Mouse (Mus musculus) MEL (cell line): ENCODE results near the gene Pom121. TPM values are rescaled to one million over a fixed set of nuclear protein-coding genes. Genes with fewer than 3 reads are reported as not detected.

ENCODE experiments used
- DNase-seq: peaks from one replicate; pipeline ENCODE4 v3.0.0; 2011; ENCODE audit warnings: low read depth, low spot score
- H3K27ac ChIP-seq: 2 replicates; pipeline ENCODE4 v1.5.1; 2012; ENCODE audit warnings: low read depth, mild to moderate bottlenecking, control low read depth, low read length, moderate library complexity; ENCODE audit not compliant: control insufficient read depth
- H3K27me3 ChIP-seq, 2 experiments: fragments of 150-350 bp in 1 of 2; sonication (generic) in 1 of 2; 2 replicates each; pipeline ENCODE4 v1.6.1; 2012; ENCODE audit warnings: low read length in 2 of 2, mild to moderate bottlenecking in 2 of 2, improper control_type of control experiment in 1 of 2, moderate library complexity in 1 of 2; ENCODE audit not compliant: insufficient read depth in 2 of 2, control insufficient read depth in 1 of 2
- H3K36me3 ChIP-seq, 2 experiments: 2 replicates each; pipeline ENCODE4 v1.6.1; 2012 to 2014; ENCODE audit warnings: low read length in 2 of 2, improper control_type of control experiment in 1 of 2, inconsistent platforms in 1 of 2, mild to moderate bottlenecking in 1 of 2; ENCODE audit not compliant: insufficient read depth in 2 of 2, control insufficient read depth in 1 of 2
- H3K4me1 ChIP-seq, 2 experiments: fragments of 150-350 bp in 1 of 2; sonication (generic) in 1 of 2; 2 replicates each; pipeline ENCODE4 v1.6.1; 2012; ENCODE audit warnings: low read length in 2 of 2, improper control_type of control experiment in 1 of 2, mild to moderate bottlenecking in 1 of 2; ENCODE audit not compliant: insufficient read depth in 2 of 2, control insufficient read depth in 1 of 2
- H3K4me3 ChIP-seq, 2 experiments: fragments of 150-350 bp in 1 of 2; sonication (generic) in 1 of 2; 2 replicates each; pipeline ENCODE4 v1.5.1; 2012; ENCODE audit warnings: low read depth in 2 of 2, low read length in 2 of 2, mild to moderate bottlenecking in 2 of 2, moderate library complexity in 2 of 2, control low read depth in 1 of 2, improper control_type of control experiment in 1 of 2; ENCODE audit not compliant: control insufficient read depth in 1 of 2, insufficient read depth in 1 of 2
- H3K79me2 ChIP-seq: 2 replicates; pipeline ENCODE4 v1.6.1; 2012; ENCODE audit warnings: mild to moderate bottlenecking, low read length, moderate library complexity; ENCODE audit not compliant: control insufficient read depth, poor library complexity, insufficient read depth
- H3K9ac ChIP-seq: 2 replicates; pipeline ENCODE4 v1.6.1; 2012; ENCODE audit warnings: low read depth, mild to moderate bottlenecking, control low read depth, low read length, moderate library complexity; ENCODE audit not compliant: control insufficient read depth, poor library complexity, severe bottlenecking
- H3K9me3 ChIP-seq: fragments of 150-350 bp; sonication (generic); replicated peaks from 2 replicates; pipeline ENCODE4 v1.6.1; 2012; ENCODE audit warnings: mild to moderate bottlenecking, low read length, improper control_type of control experiment, moderate library complexity; ENCODE audit not compliant: insufficient read depth
- BHLHE40 ChIP-seq: IDR thresholded peaks from 2 replicates; pipeline ENCODE4 v1.6.1; 2012; ENCODE audit warnings: low read depth, mild to moderate bottlenecking, inconsistent platforms, low read length, improper control_type of control experiment, borderline replicate concordance
- CHD1 ChIP-seq: IDR thresholded peaks from 2 replicates; pipeline ENCODE4 v1.6.1; 2012; ENCODE audit warnings: low read depth, mild to moderate bottlenecking, inconsistent platforms, low read length, improper control_type of control experiment
- CHD2 ChIP-seq: IDR thresholded peaks from 2 replicates; pipeline ENCODE4 v1.6.1; 2011; ENCODE audit warnings: low read length, improper control_type of control experiment
- CTCF ChIP-seq, 3 experiments: IDR thresholded peaks in 2 of 3; conservative IDR thresholded peaks in 1 of 3; 2 replicates each; pipeline ENCODE4 v1.5.1; 2011 to 2012; ENCODE audit warnings: low read length in 3 of 3, low read depth in 2 of 3, mild to moderate bottlenecking in 2 of 3, improper control_type of control experiment in 1 of 3, inconsistent platforms in 1 of 3, mixed read lengths in 1 of 3, moderate library complexity in 1 of 3; ENCODE audit not compliant: control insufficient read depth in 1 of 3, insufficient read depth in 1 of 3, poor library complexity in 1 of 3, severe bottlenecking in 1 of 3
- ELF1 ChIP-seq: IDR thresholded peaks from 2 replicates; pipeline ENCODE4 v1.6.1; 2014; ENCODE audit warnings: low read depth, mild to moderate bottlenecking, inconsistent platforms, low read length, improper control_type of control experiment, moderate library complexity
- ETS1 ChIP-seq: IDR thresholded peaks from 2 replicates; pipeline ENCODE4 v1.6.1; 2012; ENCODE audit warnings: low read depth, mild to moderate bottlenecking, inconsistent platforms, low read length, improper control_type of control experiment, moderate library complexity
- GABPA ChIP-seq: IDR thresholded peaks from 2 replicates; pipeline ENCODE4 v1.6.1; 2012; ENCODE audit warnings: low read depth, mild to moderate bottlenecking, inconsistent platforms, low read length, improper control_type of control experiment, moderate library complexity
- GATA1 ChIP-seq: IDR thresholded peaks from 2 replicates; pipeline ENCODE4 v1.6.1; 2011; ENCODE audit warnings: low read depth, low read length, improper control_type of control experiment
- HCFC1 ChIP-seq: IDR thresholded peaks from 2 replicates; pipeline ENCODE4 v1.6.1; 2012; ENCODE audit warnings: low read depth, mild to moderate bottlenecking, inconsistent platforms, low read length, improper control_type of control experiment, moderate library complexity
- JUND ChIP-seq: IDR thresholded peaks from 2 replicates; pipeline ENCODE4 v1.6.1; 2011; ENCODE audit warnings: low read depth, mild to moderate bottlenecking, improper control_type of control experiment, low read length
- KAT2A ChIP-seq: conservative IDR thresholded peaks from 2 replicates; pipeline ENCODE4 v1.6.1; 2012; ENCODE audit warnings: low read depth, low read length, improper control_type of control experiment, inconsistent platforms
- MAX ChIP-seq: IDR thresholded peaks from 2 replicates; pipeline ENCODE4 v1.6.1; 2011; ENCODE audit warnings: low read length, improper control_type of control experiment
- MEF2A ChIP-seq: IDR thresholded peaks from 2 replicates; pipeline ENCODE4 v1.6.1; 2014; ENCODE audit warnings: low read depth, mild to moderate bottlenecking, inconsistent platforms, low read length, improper control_type of control experiment; ENCODE audit not compliant: poor library complexity, insufficient replicate concordance, severe bottlenecking; ENCODE audit errors: extremely low read depth
- MXI1 ChIP-seq: IDR thresholded peaks from 2 replicates; pipeline ENCODE4 v1.6.1; 2011; ENCODE audit warnings: mild to moderate bottlenecking, low read depth, low read length, improper control_type of control experiment
- NELFE ChIP-seq: IDR thresholded peaks from 2 replicates; pipeline ENCODE4 v1.6.1; 2011; ENCODE audit warnings: low read depth, low read length, improper control_type of control experiment
- SIN3A ChIP-seq: IDR thresholded peaks from 2 replicates; pipeline ENCODE4 v1.6.1; 2012; ENCODE audit warnings: low read length, improper control_type of control experiment, inconsistent platforms
- SMC3 ChIP-seq: IDR thresholded peaks from 2 replicates; pipeline ENCODE4 v1.6.1; 2011; ENCODE audit warnings: low read depth, low read length, improper control_type of control experiment
- USF1 ChIP-seq: IDR thresholded peaks from 2 replicates; pipeline ENCODE4 v1.6.1; 2014; ENCODE audit warnings: low read depth, mild to moderate bottlenecking, inconsistent platforms, low read length, improper control_type of control experiment, moderate library complexity
- USF2 ChIP-seq, 2 experiments: IDR thresholded peaks; 2 replicates each; pipeline ENCODE4 v1.6.1; 2011 to 2012; ENCODE audit warnings: improper control_type of control experiment in 2 of 2, low read length in 2 of 2, borderline replicate concordance in 1 of 2, inconsistent platforms in 1 of 2, low read depth in 1 of 2, mild to moderate bottlenecking in 1 of 2; ENCODE audit not compliant: insufficient read depth in 1 of 2
- ZC3H11A ChIP-seq: IDR thresholded peaks from 2 replicates; pipeline ENCODE4 v1.6.1; 2012; ENCODE audit warnings: low read depth, mild to moderate bottlenecking, inconsistent platforms, low read length, improper control_type of control experiment
- ZKSCAN1 ChIP-seq: IDR thresholded peaks from 2 replicates; pipeline ENCODE4 v1.6.1; 2012; ENCODE audit warnings: low read depth, mild to moderate bottlenecking, inconsistent platforms, low read length, improper control_type of control experiment, moderate library complexity
- polyA plus RNA-seq, 2 experiments: library from polyadenylated mRNA; stranded (reverse) in 1 of 2; unstranded in 1 of 2; fragments of >175 nt in 1 of 2; fragments of >200 nt in 1 of 2; gene quantifications; 2 replicates each; pipeline versions ENCODE4 v1.2.1 to v1.2.4; 2012; ENCODE audit warnings: low replicate concordance in 2 of 2, low read depth in 1 of 2; ENCODE audit not compliant: insufficient read length in 2 of 2, insufficient read depth in 1 of 2, missing spikeins in 1 of 2
- total RNA-seq: library from RNA; depleted of rRNA; stranded (reverse); fragments of 300-350 nt; gene quantifications from 2 replicates; pipeline ENCODE4 v1.2.3, GENCODE M21; 2012; rRNA removed

The Pom121 gene
- total and polyA plus RNA-seq, 3 experiments, result 10.2 to 81.1 (median 51.8) TPM

DNA sequence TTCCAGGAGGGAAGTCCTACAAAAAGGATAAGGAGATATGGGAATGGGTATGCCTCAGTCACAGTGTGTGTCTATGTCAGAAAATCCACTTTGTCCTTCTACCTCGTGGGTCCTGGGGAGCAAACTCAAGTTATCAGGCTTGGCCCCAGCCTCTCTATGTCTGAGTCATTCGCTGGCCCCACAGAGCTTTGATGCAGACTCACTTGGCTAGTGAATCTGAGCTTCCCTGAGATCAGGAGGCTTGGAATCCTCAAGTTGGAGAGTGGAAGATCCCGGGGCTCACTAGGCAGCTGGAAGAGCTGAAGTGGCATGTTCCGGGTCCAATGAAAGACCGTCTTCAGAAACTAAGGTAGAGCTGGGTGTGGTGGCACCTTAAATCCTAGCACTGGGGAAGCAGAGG, 64.1 kb downstream of the Pom121 start:
- H3K9ac ChIP-seq, result no peak overlapping the region
- no peak for DNase-seq
- no peaks in the 10 kb centered on the region for H3K36me3 ChIP-seq

DNA sequence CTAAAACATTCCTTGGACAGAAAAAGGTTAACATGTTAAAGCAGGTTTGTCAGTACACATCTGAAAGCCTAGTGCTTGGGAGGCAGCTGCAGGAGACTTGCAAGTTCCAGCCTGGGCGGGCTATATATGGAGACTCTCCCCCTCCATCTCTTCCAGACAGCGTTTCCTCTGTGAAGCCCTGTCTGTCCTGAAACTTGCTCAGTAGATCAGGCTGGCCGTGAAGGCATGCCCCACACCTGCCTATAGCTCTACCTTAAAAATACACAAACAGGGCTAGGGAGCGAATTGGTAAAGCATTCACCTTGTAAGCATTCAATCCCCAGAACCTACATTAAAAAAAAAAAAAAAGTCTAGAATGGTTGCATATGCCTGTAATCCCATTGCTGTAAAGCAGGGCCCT, 64.9 kb downstream of the Pom121 start:
- H3K27ac ChIP-seq, result no peak overlapping the region
- H3K4me1 ChIP-seq, result no peaks in the 10 kb centered on the region
- no peak overlapping the region for H3K4me3 ChIP-seq
- no peaks in the 10 kb centered on the region for H3K9me3 ChIP-seq
- H3K79me2 ChIP-seq, result no peaks in the 10 kb centered on the region
- DNase-seq, result no peak
- H3K36me3 ChIP-seq, result no peaks in the 10 kb centered on the region
- no peak overlapping the region for H3K9ac ChIP-seq
- peaks cover 14 to 26% of the 10 kb centered on the region in 2 experiments for H3K27me3 ChIP-seq
- TF ChIP-seq ELF1 (no peak), SIN3A (no peak), NELFE (no peak), CHD2 (no peak), GABPA (no peak)
- TF ChIP-seq, all 39 proteins: peak for 0

More for the DNA sequence above, 64.1 kb downstream of the Pom121 start:
- H3K4me3 ChIP-seq, result no peak overlapping the region
- H3K27ac ChIP-seq, result no peak overlapping the region
- peaks cover 20 to 24% of the 10 kb centered on the region in 2 experiments for H3K27me3 ChIP-seq
- no peaks in the 10 kb centered on the region for H3K4me1 ChIP-seq
- H3K79me2 ChIP-seq, result no peaks in the 10 kb centered on the region
- H3K9me3 ChIP-seq, result no peaks in the 10 kb centered on the region
- TF ChIP-seq USF1 (no peak), MXI1 (no peak), CTCF (IDR thresholded peaks at IDR 0.05 in 2 of 3, conservative IDR thresholded peaks at IDR 0.05 in 1 of 3; ENCODE audit: control insufficient read depth in 1 of 3, insufficient read depth in 1 of 3, low read depth in 2 of 3, low read length in 3 of 3, poor library complexity in 1 of 3, severe bottlenecking in 1 of 3) (no peak), MEF2A (no peak), BHLHE40 (no peak), HCFC1 (no peak), ETS1 (no peak), KAT2A (no peak), GATA1 (no peak), ZKSCAN1 (no peak), USF2 (IDR thresholded peaks at IDR 0.05; ENCODE audit: borderline replicate concordance in 1 of 2, insufficient read depth in 1 of 2, low read depth in 1 of 2, low read length in 2 of 2) (no peak), MAX (no peak), SIN3A (no peak), SMC3 (no peak), GABPA (no peak), JUND (no peak), ZC3H11A (no peak), CHD1 (no peak)

Other genes with a start within 250 kb of the Pom121 start
- 19.3 and 20.5 TPM in 2 replicates for gene Tbl2, start 244.9 kb downstream of the Pom121 start, total RNA-seq
- gene Tbl2, start 244.9 kb downstream of the Pom121 start, polyA plus RNA-seq, result 10 to 100 TPM in 1 of 2 experiments, not detected in 1; 30.3 TPM
- 44.6 and 45.1 TPM in 2 replicates for gene Bcl7b, start 226.3 kb downstream of the Pom121 start, total RNA-seq
- 10 to 100 TPM in 1 of 2 experiments, not detected in 1; 76.0 TPM for gene Bcl7b, start 226.3 kb downstream of the Pom121 start, polyA plus RNA-seq
- gene Baz1b, start 207.3 kb downstream of the Pom121 start, total RNA-seq, result 69.1 and 72.9 TPM in 2 replicates
- gene Baz1b, start 207.3 kb downstream of the Pom121 start, polyA plus RNA-seq, result 10 to 100 TPM; 44.5 to 81.5 TPM
- 5.7 and 9.8 TPM in 2 replicates for gene Fzd9, start 143.3 kb downstream of the Pom121 start, total RNA-seq
- gene Fzd9, start 143.3 kb downstream of the Pom121 start, polyA plus RNA-seq, result 1 to 10 TPM in 1 of 2 experiments, not detected in 1; 6.2 TPM
- gene Fkbp6, start 44.5 kb downstream of the Pom121 start, total RNA-seq, result 0.19 TPM in 1 of 2 replicates, not detected in the other
- gene Fkbp6, start 44.5 kb downstream of the Pom121 start, polyA plus RNA-seq, result under 1 TPM in 1 of 2 experiments, not detected in 1; 0.10 TPM
- gene Trim50, start 41.3 kb downstream of the Pom121 start, total RNA-seq, result not detected in 2 replicates
- not detected for gene Trim50, start 41.3 kb downstream of the Pom121 start, polyA plus RNA-seq
- gene Nsun5, start 24.6 kb downstream of the Pom121 start, total RNA-seq, result 70.8 and 90.0 TPM in 2 replicates
- 100 to 1,000 TPM in 1 of 2 experiments, 10 to 100 TPM in 1; 97.5 to 178 TPM for gene Nsun5, start 24.6 kb downstream of the Pom121 start, polyA plus RNA-seq
- gene Hip1, start 150.6 kb upstream of the Pom121 start, total RNA-seq, result 0.23 and 0.26 TPM in 2 replicates
- gene Hip1, start 150.6 kb upstream of the Pom121 start, polyA plus RNA-seq, result under 1 TPM in 1 of 2 experiments, not detected in 1; 0.75 TPM
- gene Ccl26, start 169.0 kb upstream of the Pom121 start, total RNA-seq, result not detected in 2 replicates
- gene Ccl26, start 169.0 kb upstream of the Pom121 start, polyA plus RNA-seq, result not detected
- not detected in 2 replicates for gene Ccl24, start 178.5 kb upstream of the Pom121 start, total RNA-seq
- gene Ccl24, start 178.5 kb upstream of the Pom121 start, polyA plus RNA-seq, result not detected
- 4.2 and 4.9 TPM in 2 replicates for gene Rhbdd2, start 238.1 kb upstream of the Pom121 start, total RNA-seq
- gene Rhbdd2, start 238.1 kb upstream of the Pom121 start, polyA plus RNA-seq, result 10 to 100 TPM in 1 of 2 experiments, not detected in 1; 29.1 TPM